Comparison of ENCODE assay signal across 8 mouse cellular contexts in genomic region chr5:23922516-23923291, GRCm38 (mm10).
DNase-seq lines count a peak whose midpoint lies in the region; ATAC-seq lines count a peak whose summit lies in the region.

No protein-coding gene starts in this region.

- H3K4me2 ChIP-seq in midbrain, embryonic 11.5 days, result no peak overlapping the region

- no peaks in the 10 kb centered on the region for H3K36me3 ChIP-seq in midbrain, embryonic 11.5 days (ENCODE audit: control insufficient read depth, insufficient read depth, low read length)

- H3K4me1 ChIP-seq in midbrain, embryonic 11.5 days (ENCODE audit: control insufficient read depth, insufficient read depth, low read length), result no peaks in the 10 kb centered on the region

- H3K4me3 ChIP-seq in midbrain, embryonic 11.5 days (ENCODE audit: low read depth, low read length), result no peak overlapping the region

- WGBS in midbrain, embryonic 11.5 days, result 82% methylated on average over 12 of the region's 12 CpGs

- H3K27me3 ChIP-seq in midbrain, embryonic 11.5 days (ENCODE audit: control insufficient read depth, insufficient read depth, low read length), result no peaks in the 10 kb centered on the region

- intact Hi-C loops in heart, postnatal 10 days (cut with DNase I), result loop anchor here (5.0 kb wide), 1 partner anchor 40 kb away; no protein-coding TSS in a partner anchor

- H3K27ac ChIP-seq in midbrain, embryonic 11.5 days (ENCODE audit: low read depth, low read length), result no peak overlapping the region

- ATAC-seq in midbrain, embryonic 11.5 days (ENCODE audit: low FRiP score), result peak; percentile 55; the same call in 1 of the 2 replicates

- peak; percentile 31 for DNase-seq in adrenal gland, postnatal 14 days
- DNase-seq in adrenal gland, postnatal 10 days, result no peak
- peak; percentile 15 for DNase-seq in MN1 (ENCODE audit: low spot score)
- peak; percentile 32 to 39 for DNase-seq in heart, postnatal 10 days
- no peak for DNase-seq in midbrain, embryonic 11.5 days (ENCODE audit: low spot score, missing footprints)
- no peak for DNase-seq in urinary bladder, postnatal 14 days (ENCODE audit: low spot score)
- no peak for DNase-seq in gastrocnemius, postnatal 4 days (ENCODE audit: low spot score in 2 of 2)
- DNase-seq in left cerebral cortex, adult 11 months (ENCODE audit: low spot score), result no peak

- H3K9ac ChIP-seq in midbrain, embryonic 11.5 days (ENCODE audit: low read length), result no peak overlapping the region

- H3K9me3 ChIP-seq in midbrain, embryonic 11.5 days (ENCODE audit: control insufficient read depth, low read length), result no peaks in the 10 kb centered on the region

Comparison
In these comparisons a context has a peak if more than half of its experiments do, and no peak if none do; other contexts are left out.
1. DNase-seq: peak in adrenal gland, postnatal 14 days (single experiment), MN1 (single experiment) and heart, postnatal 10 days (2 of 2); none in adrenal gland, postnatal 10 days (single experiment), midbrain, embryonic 11.5 days (single experiment), urinary bladder, postnatal 14 days (single experiment), gastrocnemius, postnatal 4 days (0 of 2) and left cerebral cortex, adult 11 months (single experiment).